Mouse (Mus musculus): ENCODE data around the gene Kcnj16. TPM values are rescaled to one million over a fixed set of nuclear protein-coding genes. Genes with fewer than 3 reads are reported as not detected.

The Kcnj16 gene
- 10 to 100 TPM; 16.9 to 18.4 TPM for total RNA-seq (2021)

- DNase-seq (ENCODE audit: extremely low spot score in 1 of 2, low spot score in 1 of 2) = no peak
Observed at GRCm38 (mm10) chr11:110967762-110968135, at the start of gene Kcnj16. TSS of gene Kcnj16 (plus strand) at chr11:110968033.

GRCm38 (mm10) chr11:110918808-110919465 is 48.9 kb upstream of the Kcnj16 start:
- no peak for DNase-seq (ENCODE audit: extremely low spot score in 1 of 2, low spot score in 1 of 2)

- DNase-seq (ENCODE audit: extremely low spot score in 1 of 2, low spot score in 1 of 2) = no peak
Observed at GRCm38 (mm10) chr11:110935699-110936098, 32.1 kb upstream of the Kcnj16 start.

GRCm38 (mm10) chr11:110942280-110942679 is 25.6 kb upstream of the Kcnj16 start:
- DNase-seq (ENCODE audit: extremely low spot score in 1 of 2, low spot score in 1 of 2) = no peak

GRCm38 (mm10) chr11:110942695-110943135 is 25.1 kb upstream of the Kcnj16 start:
- DNase-seq (ENCODE audit: extremely low spot score in 1 of 2, low spot score in 1 of 2) = no peak

- DNase-seq (ENCODE audit: extremely low spot score in 1 of 2, low spot score in 1 of 2) = no peak
Observed at GRCm38 (mm10) chr11:110956665-110957064, 11.2 kb upstream of the Kcnj16 start.

- DNase-seq (ENCODE audit: extremely low spot score in 1 of 2, low spot score in 1 of 2) = no peak
Observed at GRCm38 (mm10) chr11:110961592-110962021, 6.2 kb upstream of the Kcnj16 start.

- no peak for DNase-seq (ENCODE audit: extremely low spot score in 1 of 2, low spot score in 1 of 2)
Observed at GRCm38 (mm10) chr11:110967019-110967761, 643 bp upstream of the Kcnj16 start.

GRCm38 (mm10) chr11:110968901-110969300 is 1.1 kb downstream of the Kcnj16 start:
- no peak for DNase-seq (ENCODE audit: extremely low spot score in 1 of 2, low spot score in 1 of 2)

GRCm38 (mm10) chr11:110985508-110985907 is 17.7 kb downstream of the Kcnj16 start:
- no peak for DNase-seq (ENCODE audit: extremely low spot score in 1 of 2, low spot score in 1 of 2)

GRCm38 (mm10) chr11:110985949-110986348 is 18.1 kb downstream of the Kcnj16 start:
- DNase-seq (ENCODE audit: extremely low spot score in 1 of 2, low spot score in 1 of 2) = no peak

GRCm38 (mm10) chr11:110993616-110994015 is 25.8 kb downstream of the Kcnj16 start:
- DNase-seq (ENCODE audit: extremely low spot score in 1 of 2, low spot score in 1 of 2) = no peak

- DNase-seq (ENCODE audit: extremely low spot score in 1 of 2, low spot score in 1 of 2) = peak in 1 of 2 experiments; percentile 6
Observed at GRCm38 (mm10) chr11:110997211-110997610, 29.4 kb downstream of the Kcnj16 start.

GRCm38 (mm10) chr11:111005103-111005502 is 37.3 kb downstream of the Kcnj16 start:
- no peak for DNase-seq (ENCODE audit: extremely low spot score in 1 of 2, low spot score in 1 of 2)

- no peak for DNase-seq (ENCODE audit: extremely low spot score in 1 of 2, low spot score in 1 of 2)
Observed at GRCm38 (mm10) chr11:111009471-111009870, 41.6 kb downstream of the Kcnj16 start.

GRCm38 (mm10) chr11:111016206-111016605 is 48.4 kb downstream of the Kcnj16 start:
- no peak for DNase-seq (ENCODE audit: extremely low spot score in 1 of 2, low spot score in 1 of 2)

- no peak for DNase-seq (ENCODE audit: extremely low spot score in 1 of 2, low spot score in 1 of 2)
Observed at GRCm38 (mm10) chr11:111020211-111020610, 52.4 kb downstream of the Kcnj16 start.

- DNase-seq (ENCODE audit: extremely low spot score in 1 of 2, low spot score in 1 of 2) = no peak
Observed at GRCm38 (mm10) chr11:111022681-111023281, 54.9 kb downstream of the Kcnj16 start.

GRCm38 (mm10) chr11:111042175-111042574 is 74.3 kb downstream of the Kcnj16 start:
- DNase-seq (ENCODE audit: extremely low spot score in 1 of 2, low spot score in 1 of 2) = peak in 1 of 2 experiments; percentile 50

GRCm38 (mm10) chr11:111043298-111043697 is 75.5 kb downstream of the Kcnj16 start:
- DNase-seq (ENCODE audit: extremely low spot score in 1 of 2, low spot score in 1 of 2) = no peak

- no peak for DNase-seq (ENCODE audit: extremely low spot score in 1 of 2, low spot score in 1 of 2)
Observed at GRCm38 (mm10) chr11:111054252-111054651, 86.4 kb downstream of the Kcnj16 start.

Measured in layer of hippocampus, postnatal 25 days (tissue).